In the genomic region with DNA sequence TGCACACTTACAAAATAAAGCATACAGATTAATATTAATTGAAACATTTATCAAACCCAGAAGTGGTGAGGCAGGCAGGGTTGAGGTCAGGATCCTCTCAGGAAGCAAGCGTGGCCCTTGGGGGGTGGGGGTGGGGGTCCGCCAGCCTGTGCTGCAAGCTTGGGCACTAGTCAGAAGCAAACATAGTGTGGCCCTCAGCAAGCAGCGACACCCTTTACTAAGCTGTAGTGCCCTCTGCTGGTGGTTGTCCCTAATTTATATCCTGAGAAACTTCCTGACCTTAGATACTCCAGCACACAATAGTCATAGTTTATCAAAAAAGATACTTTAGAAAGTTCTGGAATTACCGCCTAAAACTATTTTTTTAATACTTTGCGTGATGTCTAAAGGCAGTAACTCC, we compare ENCODE assay signal across 10 mouse cellular contexts. TPM values are rescaled to one million over a fixed set of nuclear protein-coding genes. Genes with fewer than 3 reads are reported as not detected.
A peak's percentile ranks its signal among the peaks of the same experiment; 100 is the strongest.
DNase-seq lines count a peak whose midpoint lies in the region; ATAC-seq and TF ChIP-seq lines count a peak whose summit lies in the region.
"Had no signal": no experiment of that assay in that cellular context is flagged by ENCODE, and none has a peak within 500 bp of the region (broad histone marks: within the 10 kb centered on the region; RNA-seq: fewer than 3 reads in every experiment).

No protein-coding gene starts in this region.

- H3K9ac ChIP-seq in lung, embryonic 14.5 days: no peak overlapping the region
- H3K9ac ChIP-seq: stomach, embryonic 15.5 days had no signal

- H3K4me3 ChIP-seq in embryonic facial prominence, embryonic 10.5 days: no peak overlapping the region
- no peak overlapping the region for H3K4me3 ChIP-seq in lung, embryonic 14.5 days (ENCODE audit: low read depth, low read length)
- H3K4me3 ChIP-seq: stomach, embryonic 15.5 days had no signal

- H3K4me2 ChIP-seq in lung, embryonic 14.5 days: no peak overlapping the region
- H3K4me2 ChIP-seq: stomach, embryonic 15.5 days had no signal

- H3K9me3 ChIP-seq in embryonic facial prominence, embryonic 10.5 days: no peaks in the 10 kb centered on the region
- no peaks in the 10 kb centered on the region for H3K9me3 ChIP-seq in lung, embryonic 14.5 days (ENCODE audit: low read depth, low read length)
- H3K9me3 ChIP-seq: stomach, embryonic 15.5 days had no signal

- peaks cover 11% of the 10 kb centered on the region for H3K4me1 ChIP-seq in embryonic facial prominence, embryonic 10.5 days
- H3K4me1 ChIP-seq in lung, embryonic 14.5 days (ENCODE audit: insufficient read depth): no peaks in the 10 kb centered on the region

- no peak for DNase-seq in frontal cortex, postnatal 25 days (ENCODE audit: low spot score in 2 of 2)
- peak; percentile 85 for DNase-seq in 416B (ENCODE audit: low read depth)
- peak; percentile 73 for DNase-seq in adrenal gland, adult 2 months
- DNase-seq in embryonic facial prominence, embryonic 10.5 days (ENCODE audit: low spot score): peak; percentile 69
- peak; percentile 94 for DNase-seq in lung, embryonic 14.5 days
- peak; percentile 75 for DNase-seq in skeletal muscle tissue, adult 2 months (ENCODE audit: low read depth, low spot score)

- WGBS in embryonic facial prominence, embryonic 10.5 days: 35% methylated on average over 5 of the region's 5 CpGs
- 29% methylated on average over 5 of the region's 5 CpGs for WGBS in lung, embryonic 14.5 days

- H3K27me3 ChIP-seq in embryonic facial prominence, embryonic 10.5 days (replicated peaks; ENCODE audit: low read depth, poor library complexity, severe bottlenecking): no peaks in the 10 kb centered on the region
- no peaks in the 10 kb centered on the region for H3K27me3 ChIP-seq in lung, embryonic 14.5 days (ENCODE audit: insufficient read depth, low read length)
- H3K27me3 ChIP-seq: stomach, embryonic 15.5 days had no signal

- no peak overlapping the region for H3K27ac ChIP-seq in embryonic facial prominence, embryonic 10.5 days (replicated peaks)
- no peak overlapping the region for H3K27ac ChIP-seq in lung, embryonic 14.5 days (ENCODE audit: low read depth)
- H3K27ac ChIP-seq: stomach, embryonic 15.5 days had no signal

- peaks cover 54% of the 10 kb centered on the region for H3K36me3 ChIP-seq in embryonic facial prominence, embryonic 10.5 days (replicated peaks)
- H3K36me3 ChIP-seq in lung, embryonic 14.5 days (ENCODE audit: insufficient read depth): peaks cover 60% of the 10 kb centered on the region

- ATAC-seq in frontal cortex, adult (ENCODE audit: low TSS enrichment): peak; percentile 64
- peak; percentile 68 for ATAC-seq in inflammation-experienced regulatory T-cells, adult 6 months
- ATAC-seq in lung, embryonic 14.5 days (ENCODE audit: insufficient read depth): peak; percentile 33; the same call in 1 of the 2 replicates

- TF ChIP-seq CTCF in lung, embryonic 14.5 days (IDR thresholded peaks at IDR 0.05; ENCODE audit: low read depth): peak; percentile 83

RNA-seq across cellular contexts. Expression of a gene that starts 38.5 kb away (rescaled TPM):
- 10 to 100 TPM; 26.5 to 47.4 TPM for total RNA-seq in adrenal gland, adult 2 months (2021)
- polyA plus RNA-seq in adrenal gland, adult 2 months (2012; rRNA removed): 100 and 110 TPM in 2 replicates
- polyA plus RNA-seq in embryonic facial prominence, embryonic 10.5 days (2016; fragmentation: Nextera tagmentation; extraction: Ambion mirVana): 8.6 and 8.7 TPM in 2 replicates
- polyA plus RNA-seq in inflammation-experienced regulatory T-cells, adult 6 months (2017; shearing (Covaris generic)): 10 to 100 TPM in 1 of 3 experiments, 1 to 10 TPM in 2; 7.2 to 10.1 (median 8.6) TPM
- 20.0 and 21.6 TPM in 2 replicates for polyA plus RNA-seq in lung, embryonic 14.5 days (2014; fragmentation: Nextera tagmentation; extraction: Ambion mirVana)

RNA-seq across cellular contexts. Expression of a gene that starts 53.5 kb away (rescaled TPM):
- total RNA-seq in adrenal gland, adult 2 months (2021): not detected
- polyA plus RNA-seq in adrenal gland, adult 2 months (2012; rRNA removed): not detected in 2 replicates
- 0.26 and 0.29 TPM in 2 replicates for polyA plus RNA-seq in embryonic facial prominence, embryonic 10.5 days (2016; fragmentation: Nextera tagmentation; extraction: Ambion mirVana)
- under 1 TPM in 1 of 3 experiments, not detected in 2; 0.05 TPM for polyA plus RNA-seq in inflammation-experienced regulatory T-cells, adult 6 months (2017; shearing (Covaris generic))
- 0.67 and 0.93 TPM in 2 replicates for polyA plus RNA-seq in lung, embryonic 14.5 days (2014; fragmentation: Nextera tagmentation; extraction: Ambion mirVana)
- total RNA-seq: layer of hippocampus, postnatal 14 days had no signal

Comparison
In these comparisons a context has a peak if more than half of its experiments do, and no peak if none do; other contexts are left out.
1. DNase-seq: peak in 416B (single experiment), adrenal gland, adult 2 months (single experiment), embryonic facial prominence, embryonic 10.5 days (single experiment), lung, embryonic 14.5 days (single experiment) and skeletal muscle tissue, adult 2 months (single experiment); none in frontal cortex, postnatal 25 days (0 of 2).
2. Peak in every context shown above with its lines, with median percentiles within 50 percentile points of each other: ATAC-seq.